Mouse (Mus musculus) bone marrow, adult 2 months (tissue): Measurements from ENCODE around the gene Klhl23. TPM values are rescaled to one million over a fixed set of nuclear protein-coding genes. Genes with fewer than 3 reads are reported as not detected.

Experiments used
- H3K27ac ChIP-seq: fragments of 200-500 bp; 2 replicates; pipeline ENCODE4 v1.5.1; 2012; ENCODE audit warnings: low read depth, mild to moderate bottlenecking, control low read depth, inconsistent platforms, low read length; ENCODE audit not compliant: control insufficient read depth, poor library complexity, insufficient read depth
- H3K4me1 ChIP-seq: fragments of 200-500 bp; 2 replicates; pipeline ENCODE4 v1.6.1; 2011; ENCODE audit warnings: low read length; ENCODE audit not compliant: control insufficient read depth, insufficient read depth
- H3K4me3 ChIP-seq: fragments of 200-500 bp; replicated peaks from 2 replicates; pipeline ENCODE3; 2011; ENCODE audit warnings: mild to moderate bottlenecking, low read depth, low read length, control low read depth; ENCODE audit not compliant: control insufficient read depth
- CTCF ChIP-seq: fragments of 200-500 bp; IDR thresholded peaks from 2 replicates; pipeline ENCODE4 v1.5.1; 2011; ENCODE audit warnings: low read length, control low read depth; ENCODE audit not compliant: control insufficient read depth, insufficient read depth
- POLR2A ChIP-seq: fragments of 200-500 bp; IDR thresholded peaks from 2 replicates; pipeline ENCODE4 v1.6.1; 2011; ENCODE audit warnings: low read depth, mild to moderate bottlenecking, control low read depth, low read length, borderline replicate concordance; ENCODE audit not compliant: control insufficient read depth
- WGBS: fragments of 180-500 bp; shearing (Covaris S2); methylation state at CpG from one replicate; pipeline ENCODE4 v1.1.7; 2018; 5-methylcytosine and 5-hydroxymethylcytosine counted together
- polyA plus RNA-seq: library from polyadenylated mRNA; stranded (reverse); fragments of >200 nt; gene quantifications from 2 replicates; pipeline ENCODE4 v1.2.4, GENCODE M21; 2011; ENCODE audit warnings: low replicate concordance; ENCODE audit not compliant: missing spikeins, insufficient read depth, insufficient read length

Klhl23 gene
- 4.9 and 6.2 TPM in 2 replicates for polyA plus RNA-seq

DNA sequence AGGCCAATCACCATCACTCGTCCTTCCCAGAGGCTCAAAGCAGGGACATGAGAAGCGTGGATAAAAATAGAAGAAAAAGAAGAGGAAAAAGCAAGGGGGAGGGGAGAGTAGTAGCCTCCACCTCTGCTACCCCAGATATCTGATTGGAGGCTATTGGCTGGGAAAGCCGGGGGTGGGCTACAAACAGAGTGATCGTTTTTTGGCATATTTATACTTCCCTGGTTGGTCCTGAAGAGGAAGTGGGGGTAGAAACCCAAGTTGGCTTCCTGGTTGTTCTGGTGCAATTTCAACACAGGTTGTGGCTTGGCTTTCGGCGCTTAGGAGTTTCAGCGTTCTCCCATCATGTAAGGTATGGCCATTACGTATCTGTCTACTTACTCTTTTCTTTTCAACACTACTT, at the start of gene Klhl23:
Gene Klhl23 (plus strand): TSS at position 234 of the 400 bp plus-strand sequence.
- WGBS: 4% methylated on average over 8 of the region's 8 CpGs
- Histone ChIP-seq H3K27ac (peak within 1 kb of the TSS; percentile 83), H3K4me3 (peak within 1 kb of the TSS; percentile 85), H3K4me1 (no peaks in the 10 kb centered on the region; the same call in none of the 2 replicates)
- TF ChIP-seq POLR2A (no peak), CTCF (no peak)

GRCm38 (mm10) chr2:69773331-69773730, 48.4 kb upstream of the Klhl23 start:
- 82% methylated on average over 3 of the region's 3 CpGs for WGBS
- H3K4me1 ChIP-seq: no peaks in the 10 kb centered on the region; the same call in 1 of the 2 replicates
- no peak overlapping the region for H3K27ac ChIP-seq
- TF ChIP-seq CTCF: no peak
- H3K4me3 ChIP-seq: no peak overlapping the region

- peak overlapping the region; percentile 58; the same call in 1 of the 2 replicates for H3K27ac ChIP-seq
- TF ChIP-seq CTCF (no peak), POLR2A (no peak)
- 5% methylated on average over 7 of the region's 7 CpGs for WGBS
- H3K4me1 ChIP-seq: no peaks in the 10 kb centered on the region; the same call in 1 of the 2 replicates
- H3K4me3 ChIP-seq: no peak overlapping the region
Observed at GRCm38 (mm10) chr2:69777985-69778835, 43.5 kb upstream of the Klhl23 start.

GRCm38 (mm10) chr2:69778836-69779177, 42.9 kb upstream of the Klhl23 start:
- H3K27ac ChIP-seq: no peak overlapping the region
- TF ChIP-seq POLR2A (no peak), CTCF (0 out of 2 replicates have a peak, but pooled peaks have one; percentile 27)
- WGBS: 49% methylated on average over 5 of the region's 5 CpGs
- H3K4me3 ChIP-seq: no peak overlapping the region
- no peaks in the 10 kb centered on the region; the same call in 1 of the 2 replicates for H3K4me1 ChIP-seq

GRCm38 (mm10) chr2:69788974-69789373, 32.8 kb upstream of the Klhl23 start:
- H3K4me3 ChIP-seq: peak overlapping the region; percentile 92
- WGBS: 28% methylated on average over 9 of the region's 9 CpGs
- no peaks in the 10 kb centered on the region for H3K4me1 ChIP-seq
- H3K27ac ChIP-seq: peak overlapping the region; percentile 46; the same call in 1 of the 2 replicates
- TF ChIP-seq CTCF (no peak), POLR2A (no peak)

DNA sequence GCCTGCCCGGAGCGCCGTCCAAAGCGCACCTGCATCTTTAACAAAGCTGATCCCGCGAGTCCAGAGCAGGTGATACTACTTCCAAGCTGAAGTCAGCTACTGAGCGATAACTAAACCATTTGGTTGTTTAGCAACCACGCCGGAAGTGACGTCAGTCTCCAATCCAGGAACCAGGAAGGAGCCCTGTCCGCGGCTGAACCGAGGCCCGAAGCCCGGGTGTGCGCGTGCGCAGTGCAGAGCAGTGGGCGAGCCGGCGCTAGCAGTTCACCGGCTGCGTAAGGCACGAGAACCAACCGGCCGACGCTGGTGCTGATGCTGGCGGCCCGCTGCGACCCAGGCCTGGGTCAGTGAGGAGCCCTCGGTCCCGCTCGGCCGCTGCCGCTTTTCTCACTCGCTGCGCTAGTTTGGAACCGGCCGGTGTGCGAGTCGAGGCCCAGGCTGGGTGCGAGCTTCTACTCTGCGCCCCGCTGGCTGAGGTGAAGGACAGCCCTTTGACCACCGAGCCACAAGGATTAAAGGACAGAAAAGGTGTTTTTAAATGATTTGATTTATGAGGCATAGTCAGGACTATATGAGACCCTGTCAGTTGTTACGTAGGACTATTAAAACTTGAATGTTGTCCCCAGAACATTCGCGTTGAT, 32.2 kb upstream of the Klhl23 start, which contains the start of the genes Ccdc173 and Phospho2:
Gene Ccdc173 (minus strand): TSS at position 147 of the 641 bp plus-strand sequence.
Gene Phospho2 (plus strand): TSS at position 195 of the 641 bp plus-strand sequence.
- Histone ChIP-seq H3K4me1 (no peaks in the 10 kb centered on the region), H3K4me3 (peak within 1 kb of the TSS; percentile 92), H3K27ac (peak within 1 kb of the TSS; percentile 94)
- TF ChIP-seq POLR2A (peak; percentile 79; the same call in 1 of the 2 replicates), CTCF (no peak)
- 2% methylated on average over 48 of the region's 48 CpGs for WGBS

- 1% methylated on average over 10 of the region's 10 CpGs for WGBS
Observed at GRCm38 (mm10) chr2:69790285-69790684, 31.5 kb upstream of the Klhl23 start.

DNA sequence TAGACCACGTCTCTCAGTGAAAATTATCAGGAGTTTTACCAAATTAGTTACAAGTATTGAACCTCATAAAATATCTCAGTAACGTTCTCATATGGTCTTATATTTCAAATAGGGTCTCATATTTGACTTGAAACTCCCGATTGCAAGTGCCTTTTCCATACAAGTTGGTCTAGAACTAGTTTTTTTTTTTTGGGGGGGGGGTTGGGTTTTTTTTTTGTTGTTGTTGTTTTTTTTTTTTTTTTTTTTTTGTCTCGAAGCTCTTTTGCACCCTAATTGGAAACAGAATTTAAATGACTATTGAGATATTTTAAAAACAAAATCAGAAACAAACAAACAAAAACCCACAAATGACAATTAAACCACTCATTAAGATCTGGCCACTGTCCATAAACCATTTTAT, 31.0 kb upstream of the Klhl23 start:
- no peak overlapping the region for H3K4me3 ChIP-seq
- 50% methylated on average over 4 of the region's 4 CpGs for WGBS

More at GRCm38 (mm10) chr2:69790285-69790684, 31.5 kb upstream of the Klhl23 start:
- TF ChIP-seq CTCF: peak; percentile 93
- no peak for TF ChIP-seq POLR2A
- Histone ChIP-seq H3K4me1 (no peaks in the 10 kb centered on the region), H3K4me3 (peak overlapping the region; percentile 45), H3K27ac (no peak overlapping the region)

More for the DNA sequence above, 31.0 kb upstream of the Klhl23 start:
- Histone ChIP-seq H3K27ac (no peak overlapping the region), H3K4me1 (no peaks in the 10 kb centered on the region)
- no peak for TF ChIP-seq CTCF
- no peak for TF ChIP-seq POLR2A
